Mouse (Mus musculus) ES-Bruce4 (cell line): Measurements from ENCODE around the gene Maneal. TPM values are rescaled to one million over a fixed set of nuclear protein-coding genes. Genes with fewer than 3 reads are reported as not detected.

Experiments
- H3K27ac ChIP-seq: 2 replicates; pipeline ENCODE4 v1.5.1; 2012; ENCODE audit warnings: low read length, inconsistent platforms; ENCODE audit not compliant: insufficient read depth
- H3K27me3 ChIP-seq: 2 replicates; pipeline ENCODE4 v1.6.1; 2012; ENCODE audit warnings: mild to moderate bottlenecking, low read length, inconsistent platforms; ENCODE audit not compliant: control insufficient read depth, poor library complexity, insufficient read depth, severe bottlenecking
- H3K36me3 ChIP-seq: 2 replicates; pipeline ENCODE4 v1.6.1; 2012; ENCODE audit warnings: inconsistent platforms, mild to moderate bottlenecking, low read length, moderate library complexity; ENCODE audit not compliant: control insufficient read depth, poor library complexity, insufficient read depth, severe bottlenecking
- H3K4me1 ChIP-seq: one replicate; pipeline ENCODE4 v1.8.1; 2011; ENCODE audit warnings: low read length; ENCODE audit not compliant: control insufficient read depth, insufficient read depth
- H3K4me3 ChIP-seq: 2 replicates; pipeline ENCODE4 v1.5.1; 2011; ENCODE audit warnings: low read depth, mild to moderate bottlenecking, low read length
- H3K9ac ChIP-seq: 2 replicates; pipeline ENCODE4 v1.6.1; 2012; ENCODE audit warnings: low read depth, mild to moderate bottlenecking, inconsistent platforms; ENCODE audit not compliant: poor library complexity, severe bottlenecking
- H3K9me3 ChIP-seq: replicated peaks from 2 replicates; pipeline ENCODE4 v1.6.1; 2012; ENCODE audit warnings: mild to moderate bottlenecking, low read length, inconsistent platforms; ENCODE audit not compliant: control insufficient read depth, poor library complexity, insufficient read depth, severe bottlenecking
- CTCF ChIP-seq: IDR thresholded peaks from one replicate; pipeline ENCODE4 v1.8.1; 2011; ENCODE audit warnings: low read depth, low read length
- EP300 ChIP-seq: IDR thresholded peaks from 2 replicates; pipeline ENCODE4 v1.6.1; 2011; ENCODE audit warnings: low read depth, low read length; ENCODE audit not compliant: insufficient read depth
- POLR2A ChIP-seq: IDR thresholded peaks from one replicate; pipeline ENCODE4 v1.8.1; 2011; ENCODE audit warnings: low read length; ENCODE audit not compliant: insufficient read depth
- polyA plus RNA-seq: library from polyadenylated mRNA; stranded (reverse); fragments of >200 nt; gene quantifications from 2 replicates; pipeline ENCODE4 v1.2.4, GENCODE M21; 2011; ENCODE audit warnings: low read depth; ENCODE audit not compliant: missing spikeins, insufficient read depth, insufficient read length

Maneal gene
- polyA plus RNA-seq, 1 experiment, result 4.8 TPM

DNA sequence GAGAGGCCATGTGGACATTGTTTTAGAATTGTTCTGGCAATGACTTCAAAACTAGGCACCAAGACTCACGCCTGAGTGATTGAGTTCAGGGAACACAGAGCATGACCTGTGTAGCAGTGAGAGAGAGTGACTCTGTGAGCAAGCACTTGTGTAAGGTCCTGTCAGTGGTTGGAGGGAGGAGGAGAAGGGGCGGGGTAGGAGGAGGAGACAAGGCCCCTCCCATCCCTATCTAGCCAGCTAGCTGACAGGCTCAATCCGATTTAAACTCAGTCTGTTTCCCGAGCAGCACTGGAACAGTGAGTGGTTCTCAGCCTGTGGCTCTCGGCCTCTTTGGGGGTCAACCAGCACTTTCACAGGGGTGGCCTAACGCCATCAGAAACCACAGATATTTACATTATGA lies 44.2 kb downstream of the Maneal start:
- H3K4me1 ChIP-seq, result no peaks in the 10 kb centered on the region
- TF ChIP-seq CTCF (no peak), EP300 (no peak), POLR2A (no peak)

DNA sequence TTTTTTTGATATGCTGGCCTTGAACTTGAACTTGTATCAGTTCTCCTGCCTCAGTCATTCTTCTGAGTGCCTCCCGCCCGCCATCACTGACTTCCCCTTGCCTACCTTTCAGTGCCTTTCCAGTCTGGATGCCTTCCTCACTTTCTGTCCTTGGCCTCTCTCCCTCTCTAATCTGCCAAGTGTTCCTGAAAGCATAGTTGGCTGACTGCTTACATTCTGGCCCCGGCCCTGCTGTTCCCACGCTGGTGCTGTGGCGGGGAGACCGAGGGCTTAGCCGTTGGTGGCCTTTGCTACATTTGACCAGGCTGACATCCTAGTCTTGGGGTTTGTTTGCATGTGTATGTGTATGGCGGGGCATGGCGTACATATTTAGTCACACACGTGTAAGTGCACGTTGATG lies 46.1 kb downstream of the Maneal start:
- TF ChIP-seq EP300 (no peak), POLR2A (no peak), CTCF (no peak)
- Histone ChIP-seq H3K27ac (no peak overlapping the region), H3K36me3 (no peaks in the 10 kb centered on the region), H3K9me3 (no peaks in the 10 kb centered on the region), H3K4me3 (no peak overlapping the region), H3K4me1 (no peaks in the 10 kb centered on the region), H3K9ac (no peak overlapping the region), H3K27me3 (no peaks in the 10 kb centered on the region)

More for the DNA sequence above, 44.2 kb downstream of the Maneal start:
- Histone ChIP-seq H3K9me3 (no peaks in the 10 kb centered on the region), H3K27me3 (no peaks in the 10 kb centered on the region), H3K27ac (no peak overlapping the region), H3K4me3 (no peak overlapping the region), H3K9ac (no peak overlapping the region), H3K36me3 (0 out of 2 replicates have a peak, but pooled peaks cover 3% of the 10 kb centered on the region)

DNA sequence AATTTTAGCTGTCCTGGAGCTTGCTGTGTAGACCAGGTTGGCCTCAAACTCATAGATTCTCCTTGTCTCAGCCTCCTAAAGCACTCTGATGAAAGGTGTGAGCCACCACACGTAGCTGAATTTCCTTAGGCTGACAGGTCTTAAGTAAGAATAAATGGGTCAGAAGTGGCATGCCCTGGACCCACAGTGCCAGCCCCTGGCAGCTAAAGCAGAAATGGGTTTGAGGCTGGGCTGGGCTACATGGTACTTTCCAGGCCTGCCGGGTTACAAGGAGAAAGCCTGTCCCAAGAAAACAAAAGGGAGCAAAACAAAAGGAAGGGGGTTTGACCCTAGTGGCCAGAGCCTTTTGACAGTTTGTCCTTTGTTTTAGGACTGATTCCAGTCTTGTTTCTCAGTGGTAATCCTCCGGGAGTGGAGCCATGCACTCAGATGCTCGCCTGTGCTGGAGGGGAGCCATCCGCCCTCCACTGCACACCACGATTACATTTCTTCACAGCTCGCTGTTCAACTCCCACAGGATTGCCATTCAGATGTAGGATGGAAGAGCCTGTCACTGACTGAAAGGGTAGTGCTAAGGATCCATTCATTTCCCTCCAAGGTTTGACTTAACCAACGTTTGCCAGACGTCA lies 50.5 kb downstream of the Maneal start:
- Histone ChIP-seq H3K9ac (no peak overlapping the region), H3K36me3 (peaks cover 2% of the 10 kb centered on the region; the same call in 1 of the 2 replicates), H3K27me3 (no peaks in the 10 kb centered on the region), H3K27ac (no peak overlapping the region), H3K9me3 (no peaks in the 10 kb centered on the region), H3K4me1 (no peaks in the 10 kb centered on the region), H3K4me3 (no peak overlapping the region)
- TF ChIP-seq POLR2A (no peak), EP300 (no peak), CTCF (no peak)

- H3K27me3 ChIP-seq, result no peaks in the 10 kb centered on the region
- peaks cover 13% of the 10 kb centered on the region for H3K36me3 ChIP-seq
Observed at GRCm38 (mm10) chr4:124810056-124810455, 51.9 kb downstream of the Maneal start.

DNA sequence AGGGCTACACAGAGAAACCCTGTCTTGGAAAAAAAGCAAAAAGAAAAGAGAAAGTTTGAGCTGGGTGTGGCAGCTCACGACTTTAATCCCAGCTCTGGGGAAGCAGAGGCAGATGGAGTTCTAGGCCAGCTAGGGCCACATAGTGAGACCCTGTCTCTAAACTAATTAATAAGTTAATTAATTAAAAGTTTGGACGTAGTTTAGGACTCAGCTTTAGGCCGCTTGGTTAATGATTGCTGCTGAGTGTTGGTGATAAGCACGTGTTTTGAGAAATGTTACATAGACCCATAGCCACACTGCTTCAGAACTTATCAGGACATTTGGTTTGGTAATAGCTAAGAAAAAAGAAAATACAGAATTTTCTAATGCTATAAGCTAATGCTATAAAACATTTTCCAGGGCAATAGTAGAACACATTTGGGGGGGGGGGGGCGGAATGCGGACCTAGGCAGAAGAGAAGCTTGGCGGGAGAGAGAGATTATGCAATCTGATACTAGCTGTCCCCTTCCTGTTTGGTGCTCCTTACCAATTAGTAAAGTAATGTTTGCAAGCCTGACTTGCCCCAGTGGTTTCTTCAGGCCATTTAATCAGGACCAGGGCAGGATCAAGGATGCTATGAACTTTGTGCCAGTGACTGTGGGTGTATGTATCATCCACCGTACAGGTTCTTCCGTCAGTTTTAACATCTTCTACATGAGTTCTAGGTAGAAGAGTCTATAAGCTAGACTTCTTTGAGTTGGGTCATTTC lies 52.7 kb downstream of the Maneal start:
- peaks cover 18% of the 10 kb centered on the region for H3K36me3 ChIP-seq
- no peaks in the 10 kb centered on the region for H3K27me3 ChIP-seq
- no peak overlapping the region for H3K9ac ChIP-seq
- H3K9me3 ChIP-seq, result no peaks in the 10 kb centered on the region
- TF ChIP-seq CTCF, result no peak
- no peak for TF ChIP-seq POLR2A
- TF ChIP-seq EP300, result no peak
- H3K4me3 ChIP-seq, result no peak overlapping the region
- no peak overlapping the region for H3K27ac ChIP-seq
- no peaks in the 10 kb centered on the region for H3K4me1 ChIP-seq

More at GRCm38 (mm10) chr4:124810056-124810455, 51.9 kb downstream of the Maneal start:
- H3K4me3 ChIP-seq, result no peak overlapping the region
- no peak overlapping the region for H3K27ac ChIP-seq
- TF ChIP-seq POLR2A (no peak), EP300 (no peak), CTCF (no peak)
- no peak overlapping the region for H3K9ac ChIP-seq
- no peaks in the 10 kb centered on the region for H3K9me3 ChIP-seq
- H3K4me1 ChIP-seq, result no peaks in the 10 kb centered on the region

- Histone ChIP-seq H3K9ac (no peak overlapping the region), H3K4me3 (no peak overlapping the region), H3K4me1 (no peaks in the 10 kb centered on the region), H3K27ac (no peak overlapping the region), H3K36me3 (peaks cover 18% of the 10 kb centered on the region), H3K27me3 (no peaks in the 10 kb centered on the region), H3K9me3 (no peaks in the 10 kb centered on the region)
- TF ChIP-seq EP300 (no peak), CTCF (no peak), POLR2A (no peak)
Observed at GRCm38 (mm10) chr4:124808511-124808910, 53.5 kb downstream of the Maneal start.

Other genes with a start within 250 kb of the Maneal start
- gene Pou3f1, start 205.4 kb downstream of the Maneal start, polyA plus RNA-seq, result 12.8 and 14.9 TPM in 2 replicates
- 56.9 and 60.4 TPM in 2 replicates for gene Utp11, start 168.6 kb downstream of the Maneal start, polyA plus RNA-seq
- 11.4 and 14.0 TPM in 2 replicates for gene Fhl3, start 161.5 kb downstream of the Maneal start, polyA plus RNA-seq
- gene Sf3a3, start 147.4 kb downstream of the Maneal start, polyA plus RNA-seq, result 110 and 127 TPM in 2 replicates
- gene Inpp5b, start 120.3 kb downstream of the Maneal start, polyA plus RNA-seq, result 21.7 and 27.0 TPM in 2 replicates
- 15.8 and 16.4 TPM in 2 replicates for gene Mtf1, start 60.1 kb downstream of the Maneal start, polyA plus RNA-seq
- 41.9 and 48.4 TPM in 2 replicates for gene Yrdc, start 11.5 kb downstream of the Maneal start, polyA plus RNA-seq
- 15.1 and 16.0 TPM in 2 replicates for gene 1110065P20Rik, start 11.0 kb downstream of the Maneal start, polyA plus RNA-seq
- gene Epha10, start 18.7 kb upstream of the Maneal start, polyA plus RNA-seq, result 0.37 and 0.84 TPM in 2 replicates
- 9.5 and 15.2 TPM in 2 replicates for gene 9930104L06Rik, start 74.9 kb upstream of the Maneal start, polyA plus RNA-seq
- 209 and 212 TPM in 2 replicates for gene Cdca8, start 77.1 kb upstream of the Maneal start, polyA plus RNA-seq
- 1.9 and 2.5 TPM in 2 replicates for gene Rspo1, start 124.3 kb upstream of the Maneal start, polyA plus RNA-seq
- gene Gnl2, start 154.4 kb upstream of the Maneal start, polyA plus RNA-seq, result 112 and 140 TPM in 2 replicates
- not detected in 2 replicates for gene Dnali1, start 203.5 kb upstream of the Maneal start, polyA plus RNA-seq
- 20.0 and 23.8 TPM in 2 replicates for gene Snip1, start 204.5 kb upstream of the Maneal start, polyA plus RNA-seq
- 35.2 and 39.6 TPM in 2 replicates for gene Meaf6, start 223.0 kb upstream of the Maneal start, polyA plus RNA-seq